Mouse (Mus musculus) kidney, adult 2 months (tissue): ENCODE results near the gene Klf14.

Experiments
- CTCF ChIP-seq: fragments of 200-500 bp; conservative IDR thresholded peaks from 2 replicates; pipeline ENCODE4 v1.5.1; 2011; ENCODE audit warnings: low read depth, mild to moderate bottlenecking, control low read depth, low read length, moderate library complexity, mixed read lengths; ENCODE audit not compliant: insufficient read depth, insufficient read length
- POLR2A ChIP-seq: fragments of 200-500 bp; IDR thresholded peaks from one replicate; pipeline ENCODE4 v1.6.1; 2011; ENCODE audit warnings: low read depth, low read length, control low read depth

DNA sequence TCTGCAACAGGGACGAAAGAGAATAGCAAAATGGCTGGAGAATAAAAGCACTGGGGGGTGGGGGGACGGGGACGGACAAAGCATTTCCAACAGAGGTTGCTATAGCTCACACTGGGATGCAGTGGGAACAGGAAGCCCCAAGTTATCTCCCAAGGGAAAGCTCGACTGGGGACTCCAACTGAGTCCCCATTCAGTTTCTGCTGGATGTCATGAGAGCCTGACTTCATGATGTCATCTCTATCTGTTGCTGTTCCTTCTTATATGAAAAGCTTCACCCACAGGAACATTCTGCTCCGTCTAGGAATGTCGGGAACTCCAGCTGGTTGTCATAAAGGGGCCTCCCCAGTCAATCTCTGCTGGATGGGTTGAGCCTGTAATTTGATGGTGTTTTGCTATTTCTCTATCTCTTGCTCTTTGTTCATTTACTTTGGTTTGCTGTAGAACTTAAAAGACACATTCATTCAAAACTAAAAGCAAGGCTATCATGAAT is 47.3 kb upstream of the Klf14 start:
- TF ChIP-seq CTCF (no peak), POLR2A (no peak)
